Mouse (Mus musculus) bone marrow, adult 2 months (tissue): ENCODE measurements around the gene Klhl7. TPM values are rescaled to one million over a fixed set of nuclear protein-coding genes. Genes with fewer than 3 reads are reported as not detected.

ENCODE experiments used
- H3K27ac ChIP-seq: fragments of 200-500 bp; 2 replicates; pipeline ENCODE4 v1.5.1; 2012; ENCODE audit warnings: low read depth, mild to moderate bottlenecking, control low read depth, inconsistent platforms, low read length; ENCODE audit not compliant: control insufficient read depth, poor library complexity, insufficient read depth
- H3K4me1 ChIP-seq: fragments of 200-500 bp; 2 replicates; pipeline ENCODE4 v1.6.1; 2011; ENCODE audit warnings: low read length; ENCODE audit not compliant: control insufficient read depth, insufficient read depth
- H3K4me3 ChIP-seq: fragments of 200-500 bp; replicated peaks from 2 replicates; pipeline ENCODE3; 2011; ENCODE audit warnings: mild to moderate bottlenecking, low read depth, low read length, control low read depth; ENCODE audit not compliant: control insufficient read depth
- CTCF ChIP-seq: fragments of 200-500 bp; IDR thresholded peaks from 2 replicates; pipeline ENCODE4 v1.5.1; 2011; ENCODE audit warnings: low read length, control low read depth; ENCODE audit not compliant: control insufficient read depth, insufficient read depth
- POLR2A ChIP-seq: fragments of 200-500 bp; IDR thresholded peaks from 2 replicates; pipeline ENCODE4 v1.6.1; 2011; ENCODE audit warnings: low read depth, mild to moderate bottlenecking, control low read depth, low read length, borderline replicate concordance; ENCODE audit not compliant: control insufficient read depth
- WGBS: fragments of 180-500 bp; shearing (Covaris S2); methylation state at CpG from one replicate; pipeline ENCODE4 v1.1.7; 2018; 5-methylcytosine and 5-hydroxymethylcytosine counted together
- polyA plus RNA-seq: library from polyadenylated mRNA; stranded (reverse); fragments of >200 nt; gene quantifications from 2 replicates; pipeline ENCODE4 v1.2.4, GENCODE M21; 2011; ENCODE audit warnings: low replicate concordance; ENCODE audit not compliant: missing spikeins, insufficient read depth, insufficient read length

Klhl7 gene
- polyA plus RNA-seq, 1 experiment: 10.6 TPM

GRCm38 (mm10) chr5:24169881-24170280 lies 69.5 kb downstream of the Klhl7 start:
- WGBS: 93% methylated on average over 6 of the region's 6 CpGs
- TF ChIP-seq POLR2A (no peak), CTCF (no peak)
- Histone ChIP-seq H3K4me3 (no peak overlapping the region), H3K4me1 (no peaks in the 10 kb centered on the region), H3K27ac (no peak overlapping the region)

- no peak for TF ChIP-seq POLR2A
- no peak for TF ChIP-seq CTCF
- Histone ChIP-seq H3K4me1 (no peaks in the 10 kb centered on the region), H3K4me3 (no peak overlapping the region), H3K27ac (no peak overlapping the region)
Observed at GRCm38 (mm10) chr5:24172092-24172491, 71.7 kb downstream of the Klhl7 start.

GRCm38 (mm10) chr5:24181514-24182295 lies 81.3 kb downstream of the Klhl7 start:
- TF ChIP-seq POLR2A: no peak
- no peak for TF ChIP-seq CTCF
- no peaks in the 10 kb centered on the region for H3K4me1 ChIP-seq
- no peak overlapping the region for H3K27ac ChIP-seq
- no peak overlapping the region for H3K4me3 ChIP-seq
- WGBS: 87% methylated on average over 16 of the region's 16 CpGs

DNA sequence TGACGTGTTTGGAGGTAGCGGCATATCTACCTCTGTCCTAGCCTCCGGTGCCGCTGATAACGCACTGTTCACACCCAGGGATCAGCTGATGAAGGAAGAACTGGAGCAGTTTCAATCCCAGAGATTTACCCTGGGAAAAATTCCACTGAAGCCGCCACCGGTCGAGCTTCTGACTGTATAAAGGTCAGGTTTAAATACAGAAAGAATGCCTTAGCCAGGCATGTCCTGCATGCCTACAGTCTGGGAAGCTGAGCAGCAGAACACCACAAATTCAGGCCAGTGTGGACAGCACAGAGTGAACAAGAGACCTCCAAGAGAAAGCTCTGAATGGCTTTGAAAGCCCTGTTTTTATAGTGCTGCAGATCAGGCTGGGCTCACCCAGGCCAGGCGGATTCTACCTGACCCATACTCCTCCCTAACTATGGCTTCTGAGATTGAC lies 81.9 kb downstream of the Klhl7 start:
- Histone ChIP-seq H3K4me3 (no peak overlapping the region), H3K27ac (no peak overlapping the region), H3K4me1 (no peaks in the 10 kb centered on the region)
- TF ChIP-seq POLR2A (no peak), CTCF (no peak)
- whole genome bisulfite sequencing: 90% methylated on average over 9 of the region's 9 CpGs

- no peak overlapping the region for H3K27ac ChIP-seq
- no peak overlapping the region for H3K4me3 ChIP-seq
- 87% methylated on average over 6 of the region's 6 CpGs for WGBS
- no peaks in the 10 kb centered on the region for H3K4me1 ChIP-seq
- TF ChIP-seq POLR2A: no peak
- TF ChIP-seq CTCF: no peak
Observed at GRCm38 (mm10) chr5:24183096-24183495, 82.7 kb downstream of the Klhl7 start.

DNA sequence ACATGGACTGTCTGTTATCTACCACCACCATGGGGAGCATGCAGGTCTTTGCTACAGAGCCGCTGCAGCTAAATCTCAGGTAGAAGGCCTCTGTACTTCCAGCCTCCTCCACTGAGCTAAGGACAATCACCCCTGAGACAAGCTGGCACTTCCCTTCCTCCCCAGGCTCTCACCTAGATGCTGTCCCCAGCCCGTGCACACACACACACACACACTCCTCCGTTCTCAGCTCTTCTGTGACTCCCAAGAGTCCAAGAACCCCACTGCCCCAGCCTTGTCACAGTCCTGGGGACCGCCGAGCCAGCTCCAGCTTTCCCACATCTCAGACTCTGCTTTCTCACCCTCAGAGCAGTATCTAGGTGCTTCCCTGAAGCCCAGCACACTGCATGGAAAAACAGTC lies 83.6 kb downstream of the Klhl7 start:
- TF ChIP-seq POLR2A: no peak
- TF ChIP-seq CTCF: no peak
- Histone ChIP-seq H3K4me1 (no peaks in the 10 kb centered on the region), H3K4me3 (no peak overlapping the region), H3K27ac (no peak overlapping the region)
- 86% methylated on average over 5 of the region's 5 CpGs for WGBS

DNA sequence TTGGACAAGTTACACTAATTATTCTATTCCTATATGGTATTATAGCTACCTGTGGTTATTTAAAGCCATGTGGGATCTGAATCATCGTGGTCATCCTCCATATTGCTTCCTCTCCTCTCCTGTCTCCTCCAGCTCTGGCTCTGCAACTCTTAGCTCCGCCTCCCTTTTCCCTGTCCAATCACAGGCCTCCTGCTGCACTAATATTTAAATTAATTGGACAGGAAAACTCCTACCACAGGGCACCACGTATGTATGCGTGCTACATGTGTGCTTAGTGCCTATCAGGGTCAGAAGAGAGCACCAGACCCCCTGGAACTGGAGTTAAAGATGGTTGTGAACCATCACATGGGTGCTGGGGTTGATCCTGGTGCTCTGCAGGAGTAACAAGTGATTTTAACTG lies 88.1 kb downstream of the Klhl7 start:
- 65% methylated on average over 4 of the region's 4 CpGs for WGBS
- no peak overlapping the region for H3K4me3 ChIP-seq
- no peaks in the 10 kb centered on the region for H3K4me1 ChIP-seq
- TF ChIP-seq POLR2A (no peak), CTCF (no peak)
- H3K27ac ChIP-seq: no peak overlapping the region

DNA sequence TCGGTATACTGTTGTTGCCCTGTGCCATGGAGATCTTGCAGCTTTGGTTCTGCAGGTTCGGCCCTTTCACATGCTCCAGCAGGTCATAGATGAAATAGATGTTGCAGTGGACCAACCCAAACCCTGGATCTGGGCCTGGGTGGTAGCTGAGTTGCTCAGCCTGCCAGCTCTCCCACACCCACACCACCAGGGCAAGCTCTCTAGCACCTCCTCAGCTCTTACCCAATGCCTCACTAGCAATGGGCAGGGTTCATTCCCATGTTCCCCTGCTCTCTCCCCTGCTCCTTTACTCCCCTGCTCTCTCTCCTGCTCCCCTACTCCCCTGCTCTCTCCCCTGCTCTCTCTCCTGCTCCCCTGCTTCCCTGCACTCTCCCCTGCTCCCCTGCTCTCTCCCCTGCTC lies 91.4 kb downstream of the Klhl7 start:
- TF ChIP-seq POLR2A: no peak
- TF ChIP-seq CTCF: no peak
- Histone ChIP-seq H3K4me3 (no peak overlapping the region), H3K4me1 (no peaks in the 10 kb centered on the region; the same call in 1 of the 2 replicates), H3K27ac (no peak overlapping the region)
- 71% methylated on average over 2 of the region's 2 CpGs for WGBS
